Mouse (Mus musculus): ENCODE measurements at regions not wholly inside any gene's neighbourhood (a gene's known extent, or its start where the extent isn't known, plus 50 kb on each side); places are given as distances from the start of the nearest gene placed in this dataset.
A peak's percentile ranks its signal among the peaks of the same experiment; 100 is the strongest.

- 42% methylated on average over 12 of the region's 12 CpGs for WGBS
- peaks cover 6% of the 10 kb centered on the region; the same call in 1 of the 2 replicates for H3K27me3 ChIP-seq
- H3K4me2 ChIP-seq: no peak overlapping the region
- H3K4me1 ChIP-seq: peaks cover 16% of the 10 kb centered on the region; the same call in 1 of the 2 replicates
- H3K4me3 ChIP-seq (replicated peaks): no peak overlapping the region
- H3K9me3 ChIP-seq (replicated peaks): no peaks in the 10 kb centered on the region
- H3K27ac ChIP-seq: no peak overlapping the region
- no peak overlapping the region for H3K9ac ChIP-seq
- H3K36me3 ChIP-seq: no peaks in the 10 kb centered on the region
- peak; percentile 69 for ATAC-seq (replicated peaks; ENCODE audit: low FRiP score)
These were observed 173.5 kb upstream of the Ppp2r3a start for GRCm38 (mm10) chr9:101424974-101425670.

GRCm38 (mm10) chr9:101423041-101423440 is 171.4 kb upstream of the Ppp2r3a start:
- no peak overlapping the region for H3K4me2 ChIP-seq
- H3K27ac ChIP-seq: no peak overlapping the region
- no peak for ATAC-seq (replicated peaks; ENCODE audit: low FRiP score)
- no peak overlapping the region for H3K4me3 ChIP-seq (replicated peaks)
- peaks cover 6% of the 10 kb centered on the region; the same call in 1 of the 2 replicates for H3K27me3 ChIP-seq
- no peaks in the 10 kb centered on the region for H3K36me3 ChIP-seq
- peaks cover 16% of the 10 kb centered on the region; the same call in 1 of the 2 replicates for H3K4me1 ChIP-seq
- no peak overlapping the region for H3K9ac ChIP-seq
- WGBS: 63% methylated on average over 5 of the region's 5 CpGs
- no peaks in the 10 kb centered on the region for H3K9me3 ChIP-seq (replicated peaks)

GRCm38 (mm10) chr9:101422006-101422405 is 170.4 kb upstream of the Ppp2r3a start:
- H3K36me3 ChIP-seq: no peaks in the 10 kb centered on the region
- H3K9ac ChIP-seq: no peak overlapping the region
- peaks cover 16% of the 10 kb centered on the region; the same call in 1 of the 2 replicates for H3K4me1 ChIP-seq
- no peak overlapping the region for H3K27ac ChIP-seq
- no peak overlapping the region for H3K4me3 ChIP-seq (replicated peaks)
- no peak overlapping the region for H3K4me2 ChIP-seq
- H3K9me3 ChIP-seq (replicated peaks): no peaks in the 10 kb centered on the region
- 0 out of 2 replicates have a peak, but pooled peaks have one; percentile 36 for ATAC-seq (replicated peaks; ENCODE audit: low FRiP score)
- 46% methylated on average over 11 of the region's 11 CpGs for WGBS
- peaks cover 6% of the 10 kb centered on the region; the same call in 1 of the 2 replicates for H3K27me3 ChIP-seq

- Histone ChIP-seq H3K4me1 (peaks cover 13% of the 10 kb centered on the region; the same call in 1 of the 2 replicates), H3K27ac (no peak overlapping the region), H3K4me3 (replicated peaks) (no peak overlapping the region), H3K27me3 (peaks cover 6% of the 10 kb centered on the region; the same call in 1 of the 2 replicates), H3K9ac (no peak overlapping the region), H3K4me2 (no peak overlapping the region), H3K9me3 (replicated peaks) (no peaks in the 10 kb centered on the region), H3K36me3 (no peaks in the 10 kb centered on the region)
- no peak for ATAC-seq (replicated peaks; ENCODE audit: low FRiP score)
- 82% methylated on average over 7 of the region's 7 CpGs for WGBS
These were observed 169.5 kb upstream of the Ppp2r3a start for GRCm38 (mm10) chr9:101421136-101421535.

- no peak overlapping the region for H3K9ac ChIP-seq
- no peak overlapping the region for H3K4me3 ChIP-seq (replicated peaks)
- H3K36me3 ChIP-seq: no peaks in the 10 kb centered on the region
- 91% methylated on average over 4 of the region's 4 CpGs for WGBS
- peaks cover 6% of the 10 kb centered on the region; the same call in 1 of the 2 replicates for H3K27me3 ChIP-seq
- H3K4me1 ChIP-seq: peaks cover 5% of the 10 kb centered on the region; the same call in 1 of the 2 replicates
- H3K4me2 ChIP-seq: no peak overlapping the region
- H3K9me3 ChIP-seq (replicated peaks): no peaks in the 10 kb centered on the region
- no peak for ATAC-seq (replicated peaks; ENCODE audit: low FRiP score)
- H3K27ac ChIP-seq: no peak overlapping the region
These were observed 168.6 kb upstream of the Ppp2r3a start for GRCm38 (mm10) chr9:101420181-101420580.

- ATAC-seq (replicated peaks; ENCODE audit: low FRiP score): no peak
- 90% methylated on average over 2 of the region's 2 CpGs for WGBS
- H3K4me3 ChIP-seq (replicated peaks): no peak overlapping the region
- H3K4me2 ChIP-seq: no peak overlapping the region
- H3K27ac ChIP-seq: no peak overlapping the region
- peaks cover 4% of the 10 kb centered on the region; the same call in 1 of the 2 replicates for H3K4me1 ChIP-seq
- H3K9ac ChIP-seq: no peak overlapping the region
- H3K36me3 ChIP-seq: no peaks in the 10 kb centered on the region
- H3K27me3 ChIP-seq: peaks cover 6% of the 10 kb centered on the region; the same call in 1 of the 2 replicates
- no peaks in the 10 kb centered on the region for H3K9me3 ChIP-seq (replicated peaks)
These were observed 166.1 kb upstream of the Ppp2r3a start for GRCm38 (mm10) chr9:101417660-101418059.

- H3K4me1 ChIP-seq: no peaks in the 10 kb centered on the region
- H3K4me2 ChIP-seq: no peak overlapping the region
- no peaks in the 10 kb centered on the region for H3K9me3 ChIP-seq (replicated peaks)
- no peak overlapping the region for H3K9ac ChIP-seq
- no peak overlapping the region for H3K27ac ChIP-seq
- WGBS: 96% methylated on average over 6 of the region's 6 CpGs
- H3K27me3 ChIP-seq: no peaks in the 10 kb centered on the region
- no peak overlapping the region for H3K4me3 ChIP-seq (replicated peaks)
- H3K36me3 ChIP-seq: no peaks in the 10 kb centered on the region
- no peak for ATAC-seq (replicated peaks; ENCODE audit: low FRiP score)
These were observed 164.7 kb upstream of the Ppp2r3a start for GRCm38 (mm10) chr9:101416321-101416720.

- Histone ChIP-seq H3K27ac (no peak overlapping the region), H3K36me3 (no peaks in the 10 kb centered on the region)
- ATAC-seq (replicated peaks; ENCODE audit: low FRiP score): 0 out of 2 replicates have a peak, but pooled peaks have one; percentile 43
These were observed 161.6 kb upstream of the Ppp2r3a start for GRCm38 (mm10) chr9:101413071-101413633.

GRCm38 (mm10) chr9:101411951-101412350 is 160.4 kb upstream of the Ppp2r3a start:
- Histone ChIP-seq H3K4me1 (peaks cover 4% of the 10 kb centered on the region; the same call in 1 of the 2 replicates), H3K27ac (no peak overlapping the region), H3K4me3 (replicated peaks) (no peak overlapping the region), H3K4me2 (no peak overlapping the region), H3K27me3 (no peaks in the 10 kb centered on the region), H3K36me3 (no peaks in the 10 kb centered on the region), H3K9ac (no peak overlapping the region), H3K9me3 (replicated peaks) (no peaks in the 10 kb centered on the region)
- 75% methylated on average over 3 of the region's 3 CpGs for WGBS
- no peak for ATAC-seq (replicated peaks; ENCODE audit: low FRiP score)

More at GRCm38 (mm10) chr9:101413071-101413633, 161.6 kb upstream of the Ppp2r3a start:
- Histone ChIP-seq H3K27me3 (no peaks in the 10 kb centered on the region), H3K9me3 (replicated peaks) (no peaks in the 10 kb centered on the region), H3K9ac (no peak overlapping the region), H3K4me1 (no peaks in the 10 kb centered on the region), H3K4me3 (replicated peaks) (no peak overlapping the region), H3K4me2 (no peak overlapping the region)
- whole genome bisulfite sequencing: 66% methylated on average over 3 of the region's 3 CpGs

- Histone ChIP-seq H3K4me3 (replicated peaks) (no peak overlapping the region), H3K27me3 (no peaks in the 10 kb centered on the region), H3K4me1 (peaks cover 4% of the 10 kb centered on the region; the same call in 1 of the 2 replicates), H3K4me2 (no peak overlapping the region), H3K27ac (no peak overlapping the region), H3K9ac (no peak overlapping the region), H3K36me3 (no peaks in the 10 kb centered on the region), H3K9me3 (replicated peaks) (no peaks in the 10 kb centered on the region)
- WGBS: 72% methylated on average over 5 of the region's 5 CpGs
- no peak for ATAC-seq (replicated peaks; ENCODE audit: low FRiP score)
These were observed 159.9 kb upstream of the Ppp2r3a start for GRCm38 (mm10) chr9:101411532-101411880.

GRCm38 (mm10) chr9:101410783-101411531 is 159.4 kb upstream of the Ppp2r3a start:
- no peak for ATAC-seq (replicated peaks; ENCODE audit: low FRiP score)
- Histone ChIP-seq H3K27me3 (no peaks in the 10 kb centered on the region), H3K9me3 (replicated peaks) (no peaks in the 10 kb centered on the region), H3K4me2 (no peak overlapping the region), H3K36me3 (no peaks in the 10 kb centered on the region), H3K27ac (no peak overlapping the region), H3K4me1 (peaks cover 4% of the 10 kb centered on the region; the same call in 1 of the 2 replicates), H3K4me3 (replicated peaks) (no peak overlapping the region), H3K9ac (no peak overlapping the region)
- WGBS: 72% methylated on average over 21 of the region's 21 CpGs

- Histone ChIP-seq H3K4me3 (replicated peaks) (no peak overlapping the region), H3K4me2 (no peak overlapping the region), H3K4me1 (peaks cover 4% of the 10 kb centered on the region; the same call in 1 of the 2 replicates), H3K36me3 (no peaks in the 10 kb centered on the region), H3K27me3 (no peaks in the 10 kb centered on the region), H3K9me3 (replicated peaks) (no peaks in the 10 kb centered on the region), H3K9ac (no peak overlapping the region), H3K27ac (no peak overlapping the region)
- no peak for ATAC-seq (replicated peaks; ENCODE audit: low FRiP score)
- 68% methylated on average over 3 of the region's 3 CpGs for WGBS
These were observed 158.8 kb upstream of the Ppp2r3a start for GRCm38 (mm10) chr9:101410348-101410747.

Measured in kidney, embryonic 15.5 days (tissue).